Mouse (Mus musculus) right cerebral cortex, adult 18-20 months (tissue): Measurements from ENCODE around the gene Itpkb.

Experiments used
- DNase-seq: peaks from one replicate; pipeline ENCODE4 v3.0.0; 2022; ENCODE audit warnings: mixed read lengths

Itpkb gene

GRCm38 (mm10) chr1:180347059-180347458 is 16.8 kb downstream of the Itpkb start:
- no peak for DNase-seq

GRCm38 (mm10) chr1:180347907-180348306 is 17.6 kb downstream of the Itpkb start:
- DNase-seq, result no peak

- DNase-seq, result no peak
These were observed 18.8 kb downstream of the Itpkb start for GRCm38 (mm10) chr1:180349090-180349489.

- no peak for DNase-seq
These were observed 22.0 kb downstream of the Itpkb start for GRCm38 (mm10) chr1:180352258-180352657.

GRCm38 (mm10) chr1:180354129-180354528 is 23.8 kb downstream of the Itpkb start:
- DNase-seq, result no peak

- DNase-seq, result no peak
These were observed 24.9 kb downstream of the Itpkb start for GRCm38 (mm10) chr1:180354976-180355730.

- no peak for DNase-seq
These were observed 25.9 kb downstream of the Itpkb start for GRCm38 (mm10) chr1:180356176-180356575.

- DNase-seq, result no peak
These were observed 26.6 kb downstream of the Itpkb start for GRCm38 (mm10) chr1:180356857-180357256.

GRCm38 (mm10) chr1:180357893-180358331 is 27.6 kb downstream of the Itpkb start:
- DNase-seq, result no peak

GRCm38 (mm10) chr1:180358466-180358865 is 28.2 kb downstream of the Itpkb start:
- DNase-seq, result no peak

- no peak for DNase-seq
These were observed 29.0 kb downstream of the Itpkb start for GRCm38 (mm10) chr1:180359311-180359710.

- DNase-seq, result no peak
These were observed 31.9 kb downstream of the Itpkb start for GRCm38 (mm10) chr1:180362176-180362575.

GRCm38 (mm10) chr1:180362844-180363243 is 32.6 kb downstream of the Itpkb start:
- DNase-seq, result no peak

- no peak for DNase-seq
These were observed 33.0 kb downstream of the Itpkb start for GRCm38 (mm10) chr1:180363317-180363716.

GRCm38 (mm10) chr1:180364005-180364404 is 33.7 kb downstream of the Itpkb start:
- DNase-seq, result no peak

GRCm38 (mm10) chr1:180364720-180365119 is 34.4 kb downstream of the Itpkb start:
- DNase-seq, result no peak

GRCm38 (mm10) chr1:180365180-180365810 is 35.0 kb downstream of the Itpkb start:
- peak; percentile 94 for DNase-seq

- no peak for DNase-seq
These were observed 35.9 kb downstream of the Itpkb start for GRCm38 (mm10) chr1:180365983-180366811.

GRCm38 (mm10) chr1:180367045-180367619 is 36.8 kb downstream of the Itpkb start:
- no peak for DNase-seq

GRCm38 (mm10) chr1:180367626-180368025 is 37.3 kb downstream of the Itpkb start:
- DNase-seq, result no peak

- DNase-seq, result no peak
These were observed 37.8 kb downstream of the Itpkb start for GRCm38 (mm10) chr1:180368112-180368511.

- DNase-seq, result no peak
These were observed 38.4 kb downstream of the Itpkb start for GRCm38 (mm10) chr1:180368646-180369045.
